8 mouse cellular contexts compared by ENCODE assay signal in genomic region chr2:78048706-78049055, GRCm38 (mm10).
DNase-seq lines count a peak whose midpoint lies in the region; ATAC-seq and TF ChIP-seq lines count a peak whose summit lies in the region.

No protein-coding gene starts in this region.

- DNase-seq in frontal cortex, postnatal 36 days (ENCODE audit: low spot score in 2 of 2) = no peak
- DNase-seq in right cerebral cortex, adult 18-20 months = peak; percentile 12
- DNase-seq in right cerebral cortex, postnatal 25 days = no peak
- peak; percentile 37 for DNase-seq in hindbrain, postnatal 0 days (ENCODE audit: low spot score)
- no peak for DNase-seq in urinary bladder, postnatal 10 days (ENCODE audit: low spot score)
- DNase-seq in retina, embryonic 14.5 days (ENCODE audit: low spot score) = no peak

- peak overlapping the region; percentile 34 for H3K9ac ChIP-seq in hindbrain, postnatal 0 days (replicated peaks; ENCODE audit: low read length)

- no peaks in the 10 kb centered on the region for H3K36me3 ChIP-seq in hindbrain, postnatal 0 days (ENCODE audit: insufficient read depth, low read length)
- no peaks in the 10 kb centered on the region for H3K36me3 ChIP-seq in myocyte (ENCODE audit: control insufficient read depth, insufficient read depth)

- H3K9me3 ChIP-seq in hindbrain, postnatal 0 days (ENCODE audit: low read length) = no peaks in the 10 kb centered on the region

- WGBS in hindbrain, postnatal 0 days = 34% methylated on average over 6 of the region's 6 CpGs

- peak; percentile 51 for ATAC-seq in frontal cortex, adult (ENCODE audit: low TSS enrichment)
- peak; percentile 55 for ATAC-seq in hindbrain, postnatal 0 days

- peak overlapping the region; percentile 26 for H3K4me3 ChIP-seq in hindbrain, postnatal 0 days (ENCODE audit: low read length)
- peak overlapping the region; percentile 10 for H3K4me3 ChIP-seq in myocyte

- H3K79me2 ChIP-seq in myocyte (ENCODE audit: control insufficient read depth, insufficient read depth) = no peaks in the 10 kb centered on the region

- no peaks in the 10 kb centered on the region; the same call in 1 of the 2 replicates for H3K4me1 ChIP-seq in hindbrain, postnatal 0 days (ENCODE audit: insufficient read depth, low read length)

- H3K27ac ChIP-seq in hindbrain, postnatal 0 days = peak overlapping the region; percentile 52; the same call in 1 of the 2 replicates

- no peak for TF ChIP-seq CTCF in hindbrain, postnatal 0 days (IDR thresholded peaks at IDR 0.05; ENCODE audit: low read depth)

- peak overlapping the region; percentile 54 for H3K4me2 ChIP-seq in hindbrain, postnatal 0 days (ENCODE audit: low read depth, low read length)
- peak overlapping the region; percentile 96 for H3K4me2 ChIP-seq in myocyte (ENCODE audit: low read depth)

- no peak overlapping the region for H3ac ChIP-seq in myocyte (ENCODE audit: control insufficient read depth, insufficient read length)

- TF ChIP-seq POLR2A in myocyte (IDR thresholded peaks at IDR 0.05; ENCODE audit: insufficient read length, low read depth) = no peak

- no peaks in the 10 kb centered on the region for H3K27me3 ChIP-seq in hindbrain, postnatal 0 days (ENCODE audit: insufficient read depth, low read length)
- no peaks in the 10 kb centered on the region for H3K27me3 ChIP-seq in myocyte (ENCODE audit: control insufficient read depth, insufficient read depth, insufficient read length)

TF ChIP-seq in myocyte, 11 proteins besides CTCF, POLR2A, EP300 and RAD21:
- TF ChIP-seq POLR2AphosphoS2 (IDR thresholded peaks at IDR 0.05; ENCODE audit: insufficient read length, low read depth) = no peak
- TF ChIP-seq E2F4 (IDR thresholded peaks at IDR 0.05; ENCODE audit: insufficient read depth) = no peak
- no peak for TF ChIP-seq MYOD1 (IDR thresholded peaks at IDR 0.05; ENCODE audit: control insufficient read depth in 1 of 3, insufficient read length in 2 of 3, low read depth in 2 of 3)
- no peak for TF ChIP-seq CEBPB (IDR thresholded peaks at IDR 0.05; ENCODE audit: insufficient read depth, poor library complexity, severe bottlenecking)
- no peak for TF ChIP-seq TCF12 (IDR thresholded peaks at IDR 0.05; ENCODE audit: insufficient read depth, poor library complexity, severe bottlenecking)
- TF ChIP-seq MAX (IDR thresholded peaks at IDR 0.05; ENCODE audit: low read depth) = no peak
- TF ChIP-seq MYOG (IDR thresholded peaks at IDR 0.05; ENCODE audit: control insufficient read depth in 1 of 3, insufficient read depth in 1 of 3, insufficient read length in 2 of 3, low read depth in 2 of 3) = no peak
- no peak for TF ChIP-seq SRF (IDR thresholded peaks at IDR 0.05; ENCODE audit: control insufficient read depth, insufficient read length, low read depth)
- TF ChIP-seq TCF3 (IDR thresholded peaks at IDR 0.05; ENCODE audit: insufficient read length, low read depth) = no peak
- no peak for TF ChIP-seq REST (IDR thresholded peaks at IDR 0.05; ENCODE audit: insufficient read depth, insufficient read length)

Comparison
In these comparisons a context has a peak if more than half of its experiments do, and no peak if none do; other contexts are left out.
1. DNase-seq: peak in right cerebral cortex, adult 18-20 months (single experiment) and hindbrain, postnatal 0 days (single experiment); none in frontal cortex, postnatal 36 days (0 of 2), right cerebral cortex, postnatal 25 days (single experiment), urinary bladder, postnatal 10 days (single experiment) and retina, embryonic 14.5 days (single experiment).